Mouse (Mus musculus): ENCODE measurements around the gene Safb. TPM values are rescaled to one million over a fixed set of nuclear protein-coding genes. Genes with fewer than 3 reads are reported as not detected.
"Not testable (repeated sequence)": the region's sequence is repeated elsewhere in the genome, so short reads cannot be mapped to it uniquely, and the experiment has no call there.

The Safb gene
- total RNA-seq, 1 experiment from 2014 or later = 262 TPM

DNA sequence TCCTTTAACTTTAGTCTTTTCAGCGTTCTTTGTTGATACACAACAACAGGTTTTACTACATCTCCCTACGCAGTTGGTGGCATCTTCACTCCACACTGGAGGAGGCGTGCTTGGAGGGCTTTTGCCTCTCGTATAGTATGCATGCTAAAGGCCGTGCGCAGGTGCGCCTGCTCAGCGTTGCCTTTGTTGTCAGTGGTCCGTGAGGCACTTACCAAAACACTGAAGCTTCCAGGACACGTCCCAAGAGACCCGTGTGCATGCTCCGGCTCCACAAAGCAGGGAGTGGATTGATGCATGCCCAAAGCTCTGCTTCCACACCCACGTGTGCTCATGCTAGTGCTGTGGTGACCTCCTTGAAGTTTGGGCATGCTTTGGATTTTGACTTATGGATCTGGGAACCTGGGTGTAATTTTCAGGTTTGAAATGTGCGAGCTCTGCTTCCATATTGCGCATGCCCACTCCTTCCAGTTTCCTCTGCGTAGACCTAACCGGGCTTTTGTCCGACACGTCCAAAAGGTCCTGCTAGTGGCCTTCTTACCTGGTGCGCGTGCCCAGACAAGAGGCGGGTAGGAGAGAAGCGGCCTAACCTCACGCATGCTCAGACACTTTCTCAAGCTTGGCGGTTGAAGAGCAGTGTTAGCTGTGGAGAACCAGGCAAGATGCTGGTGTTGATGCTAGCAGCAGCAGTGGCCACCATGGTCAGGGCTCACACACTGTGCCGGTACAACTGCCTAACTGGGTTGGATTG is 43.1 kb downstream of the Safb start, which contains the start of gene Catsperd:
Gene Catsperd, plus strand, starts transcription at position 614 of the 748 bp plus-strand sequence.
- ATAC-seq (ENCODE audit: extremely low read depth, insufficient number of reproducible peaks, low FRiP score, poor library complexity, severe bottlenecking) = no peak

DNA sequence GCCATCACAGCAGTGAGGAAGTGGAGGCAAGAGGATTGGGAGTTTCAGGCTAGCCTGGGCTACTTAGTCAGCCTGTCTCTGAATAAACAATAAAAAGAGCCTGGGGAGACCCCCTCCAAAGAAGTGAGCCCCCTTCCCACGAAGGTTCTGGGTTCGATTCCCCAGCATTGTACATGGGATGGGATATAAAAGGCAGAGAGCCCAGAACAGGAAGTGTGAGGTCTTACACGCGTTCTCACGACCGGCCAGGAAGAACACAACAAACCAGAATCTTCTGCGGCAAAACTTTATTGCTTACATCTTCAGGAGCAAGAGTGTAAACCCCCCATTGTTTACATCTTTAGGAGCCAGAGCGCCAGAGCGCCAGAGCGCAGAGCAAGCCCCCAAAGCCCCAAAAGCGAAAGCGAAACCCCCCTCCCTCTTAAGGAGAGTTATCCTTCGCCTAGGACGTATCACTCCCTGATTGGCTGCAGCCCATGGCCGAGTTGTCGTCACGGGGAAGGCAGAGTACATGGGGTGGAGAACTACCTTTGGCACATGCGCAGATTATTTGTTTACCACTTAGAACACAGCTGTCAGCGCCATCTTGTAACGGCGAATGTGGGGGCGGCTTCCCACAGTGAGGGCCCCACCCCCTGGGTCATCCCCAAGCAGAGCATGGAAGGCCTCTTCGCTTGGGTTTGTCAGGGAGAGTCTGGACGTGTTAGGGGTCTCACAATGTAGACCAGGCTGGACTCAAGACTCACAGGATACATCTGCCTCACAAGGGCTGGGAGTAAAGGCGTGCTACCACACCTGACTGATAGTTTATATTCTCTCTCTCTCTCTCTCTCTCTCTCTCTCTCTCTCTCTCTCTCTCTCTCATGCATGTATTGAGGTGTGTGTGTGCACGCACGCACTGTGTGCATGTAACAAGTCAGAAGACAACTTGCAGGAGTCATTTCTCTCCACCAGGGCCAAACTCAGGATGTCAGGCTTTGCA is 45.5 kb downstream of the Safb start:
- not testable (repeated sequence) for ATAC-seq (ENCODE audit: extremely low read depth, insufficient number of reproducible peaks, low FRiP score, poor library complexity, severe bottlenecking)

DNA sequence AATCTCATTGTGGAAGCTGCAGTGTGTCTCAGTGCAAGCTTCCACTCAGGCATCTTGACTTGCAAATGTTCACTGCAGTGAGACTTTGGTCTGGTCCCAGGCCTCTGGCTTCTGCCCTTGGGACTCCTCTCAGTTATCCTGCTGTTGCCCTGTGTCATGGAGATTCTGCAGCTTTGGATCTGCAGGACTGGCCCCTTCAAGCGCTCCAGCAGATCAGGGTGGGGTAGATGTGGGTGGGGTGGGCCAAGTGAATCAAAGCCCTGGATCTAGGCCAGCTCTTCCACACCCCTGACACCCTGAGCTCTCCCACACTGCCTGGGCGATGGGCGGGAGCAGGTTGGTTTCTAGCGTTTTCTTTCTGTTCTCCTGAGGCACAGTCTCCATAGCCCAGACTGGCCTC is 47.2 kb downstream of the Safb start:
- no peak for ATAC-seq (ENCODE audit: extremely low read depth, insufficient number of reproducible peaks, low FRiP score, poor library complexity, severe bottlenecking)

DNA sequence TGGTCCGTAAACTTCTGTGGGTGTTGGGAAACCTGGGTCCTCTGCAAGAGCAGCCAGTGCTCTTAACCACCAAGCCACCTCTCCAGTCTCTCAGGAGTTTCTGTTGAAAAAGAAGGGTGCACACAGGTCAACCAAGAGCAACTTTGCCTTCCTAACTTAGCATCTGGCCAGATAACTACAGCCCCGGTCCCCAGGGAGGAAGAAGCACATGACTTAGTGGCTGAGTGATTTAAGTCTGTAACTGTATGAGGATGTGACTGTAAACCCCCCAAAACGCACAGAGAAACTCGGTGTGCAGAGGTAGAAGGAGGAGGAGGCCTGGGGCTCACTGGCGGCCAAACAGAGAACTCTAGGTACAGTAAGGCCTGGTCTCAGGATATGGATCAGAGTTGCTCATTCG is 49.4 kb downstream of the Safb start:
- peak; percentile 55; the same call in 1 of the 2 replicates for ATAC-seq (ENCODE audit: extremely low read depth, insufficient number of reproducible peaks, low FRiP score, poor library complexity, severe bottlenecking)

DNA sequence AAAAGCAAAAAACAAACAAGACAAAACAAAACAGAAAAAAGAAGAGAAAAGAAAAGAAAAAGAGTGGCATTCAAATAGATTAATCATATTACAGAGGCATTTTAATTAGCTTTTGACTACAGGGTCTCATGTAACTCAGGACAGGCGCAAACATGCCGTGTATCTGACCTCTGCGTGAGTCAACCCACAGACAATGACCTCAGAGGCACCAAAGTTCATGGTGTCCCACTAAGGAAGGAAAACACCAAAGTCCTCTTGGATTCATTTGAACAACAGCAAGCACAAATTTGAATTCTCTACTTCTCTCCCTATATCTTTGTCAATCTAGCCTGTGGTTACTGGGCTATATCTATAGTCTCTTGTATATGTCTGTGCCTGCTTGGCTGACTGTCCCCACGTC is 58.6 kb downstream of the Safb start:
- ATAC-seq (ENCODE audit: extremely low read depth, insufficient number of reproducible peaks, low FRiP score, poor library complexity, severe bottlenecking) = no peak

DNA sequence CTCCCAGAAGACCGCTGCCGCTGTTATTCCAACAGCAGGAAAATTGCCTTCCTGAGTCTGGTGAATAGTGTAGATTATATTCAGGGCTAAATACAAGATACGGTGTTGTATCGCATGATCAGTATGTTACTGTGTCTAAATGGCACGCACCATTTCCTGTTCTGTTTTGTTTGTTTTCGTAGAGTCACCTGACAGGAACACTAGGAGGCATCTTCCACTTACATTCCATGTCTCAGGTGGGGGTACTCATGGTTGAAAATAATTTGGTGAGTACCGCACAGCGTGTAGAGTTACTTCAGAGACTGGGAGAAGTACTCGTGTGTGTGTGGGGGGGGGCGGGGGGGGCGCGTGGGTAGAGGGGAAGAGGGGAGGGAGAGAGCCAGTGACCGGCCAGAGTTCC is 62.9 kb downstream of the Safb start:
- no peak for ATAC-seq (ENCODE audit: extremely low read depth, insufficient number of reproducible peaks, low FRiP score, poor library complexity, severe bottlenecking)

DNA sequence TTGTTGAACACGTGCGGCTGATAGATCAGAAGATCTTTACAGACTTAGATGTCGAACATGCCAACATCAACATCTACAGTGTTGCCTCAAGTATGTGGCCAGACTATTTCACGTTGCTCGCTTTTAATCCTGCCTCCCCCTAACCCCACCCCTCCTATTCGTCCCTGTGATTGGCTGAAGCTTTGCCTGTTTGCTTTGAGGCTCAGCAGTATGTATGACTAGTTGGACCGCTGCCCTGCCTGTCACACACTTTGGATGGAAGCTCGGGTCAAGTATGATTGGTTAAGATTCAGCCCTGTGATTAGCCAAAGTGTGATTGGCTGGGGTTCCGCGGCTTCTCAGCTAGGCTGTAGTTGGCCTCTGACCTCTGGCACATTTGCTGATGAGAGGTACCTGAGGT is 67.2 kb downstream of the Safb start:
- ATAC-seq (ENCODE audit: extremely low read depth, insufficient number of reproducible peaks, low FRiP score, poor library complexity, severe bottlenecking) = no peak

DNA sequence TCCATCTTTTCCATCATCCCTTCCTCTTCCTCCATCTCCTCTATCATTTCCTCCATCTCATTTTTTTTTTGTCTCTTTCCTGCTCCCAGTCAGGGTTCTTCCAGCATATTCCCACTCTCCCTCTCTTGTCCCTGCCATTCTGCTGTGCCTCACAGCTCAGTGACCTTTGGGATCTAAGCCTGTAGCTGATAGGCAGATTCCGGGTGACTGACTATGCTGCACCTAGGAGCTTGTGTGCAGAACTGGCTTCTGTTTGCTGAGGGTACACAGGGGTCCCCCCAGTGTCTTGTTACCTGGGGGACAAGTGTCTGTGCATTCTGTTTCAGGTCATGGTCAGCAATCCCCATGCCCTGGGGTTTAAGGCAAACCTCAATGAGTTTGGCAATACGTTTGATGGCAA is 70.1 kb downstream of the Safb start:
- ATAC-seq (ENCODE audit: extremely low read depth, insufficient number of reproducible peaks, low FRiP score, poor library complexity, severe bottlenecking) = no peak

DNA sequence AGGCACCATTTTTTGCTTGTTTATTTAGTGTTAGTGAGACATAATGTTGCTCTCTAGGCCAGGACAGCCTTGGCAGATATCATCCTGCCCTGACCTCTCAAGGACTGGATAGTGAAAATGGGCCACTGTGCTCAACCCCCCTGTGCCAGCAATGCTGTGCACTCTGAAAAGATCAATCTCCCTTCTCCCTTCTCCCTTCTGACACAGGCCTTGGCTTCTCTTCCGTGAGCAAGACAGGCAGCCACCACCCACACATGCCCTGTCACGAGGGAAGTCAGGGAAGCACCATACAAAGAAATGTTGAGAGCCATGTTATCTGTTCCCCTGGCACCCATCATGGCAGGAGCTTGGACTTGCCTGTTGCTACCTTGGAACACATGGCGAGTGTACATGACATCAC is 70.7 kb downstream of the Safb start:
- ATAC-seq (ENCODE audit: extremely low read depth, insufficient number of reproducible peaks, low FRiP score, poor library complexity, severe bottlenecking) = no peak

Other genes starting within 250 kb of the Safb start
- 6.4 and 6.8 TPM in 2 replicates for gene Ptprs, start 108.3 kb upstream of the Safb start, total RNA-seq (2017)
- gene Znrf4, start 72.4 kb upstream of the Safb start, total RNA-seq (2017) = not detected in 2 replicates
- 2.2 and 3.3 TPM in 2 replicates for gene Gm20219, start 30.4 kb upstream of the Safb start, total RNA-seq (2017)
- 329 and 358 TPM in 2 replicates for gene Safb2, start 240 bp upstream of the Safb start, total RNA-seq (2017)
- gene 2410015M20Rik, start 24.9 kb downstream of the Safb start, total RNA-seq (2017) = 33.3 and 62.5 TPM in 2 replicates
- 894 and 902 TPM in 2 replicates for gene Rpl36, start 28.6 kb downstream of the Safb start, total RNA-seq (2017)
- gene Lonp1, start 42.1 kb downstream of the Safb start, total RNA-seq (2017) = 32.6 and 32.9 TPM in 2 replicates
- gene Catsperd, start 43.3 kb downstream of the Safb start, total RNA-seq (2017) = not detected in 2 replicates
- 64.5 and 65.3 TPM in 2 replicates for gene Ranbp3, start 88.5 kb downstream of the Safb start, total RNA-seq (2017)
- 31.2 and 33.6 TPM in 2 replicates for gene Ndufa11, start 132.9 kb downstream of the Safb start, total RNA-seq (2017)
- gene Vmac, start 133.2 kb downstream of the Safb start, total RNA-seq (2017) = 10.7 and 10.8 TPM in 2 replicates
- not detected in 2 replicates for gene Nrtn, start 172.7 kb downstream of the Safb start, total RNA-seq (2017)
- gene Dus3l, start 179.9 kb downstream of the Safb start, total RNA-seq (2017) = 25.9 and 27.0 TPM in 2 replicates
- gene Prr22, start 185.4 kb downstream of the Safb start, total RNA-seq (2017) = 0.25 and 0.58 TPM in 2 replicates
- 8.6 and 11.1 TPM in 2 replicates for gene Rfx2, start 246.2 kb downstream of the Safb start, total RNA-seq (2017)

All from neutrophil, adult 5-6 weeks (primary cell).